Mouse (Mus musculus) ES-E14 (cell line): Measurements from ENCODE around the gene Pibf1.

Experiments
- CHD2 ChIP-seq: IDR thresholded peaks from 2 replicates; pipeline ENCODE4 v1.6.1; 2014; ENCODE audit warnings: mild to moderate bottlenecking, low read depth, low read length, inconsistent platforms
- HCFC1 ChIP-seq: IDR thresholded peaks from 2 replicates; pipeline ENCODE4 v1.6.1; 2012; ENCODE audit warnings: low read length, inconsistent platforms, borderline replicate concordance; ENCODE audit not compliant: insufficient read depth
- MAFK ChIP-seq: IDR thresholded peaks from 2 replicates; pipeline ENCODE4 v1.6.1; 2014; ENCODE audit warnings: mild to moderate bottlenecking, low read depth, low read length, inconsistent platforms; ENCODE audit not compliant: insufficient read depth
- ZC3H11A ChIP-seq: IDR thresholded peaks from 2 replicates; pipeline ENCODE4 v1.6.1; 2012; ENCODE audit warnings: low read depth, mild to moderate bottlenecking, inconsistent platforms, low read length, borderline replicate concordance
- ZNF384 ChIP-seq: IDR thresholded peaks from 2 replicates; pipeline ENCODE4 v1.6.1; 2012; ENCODE audit warnings: low read depth, low read length, inconsistent platforms

DNA sequence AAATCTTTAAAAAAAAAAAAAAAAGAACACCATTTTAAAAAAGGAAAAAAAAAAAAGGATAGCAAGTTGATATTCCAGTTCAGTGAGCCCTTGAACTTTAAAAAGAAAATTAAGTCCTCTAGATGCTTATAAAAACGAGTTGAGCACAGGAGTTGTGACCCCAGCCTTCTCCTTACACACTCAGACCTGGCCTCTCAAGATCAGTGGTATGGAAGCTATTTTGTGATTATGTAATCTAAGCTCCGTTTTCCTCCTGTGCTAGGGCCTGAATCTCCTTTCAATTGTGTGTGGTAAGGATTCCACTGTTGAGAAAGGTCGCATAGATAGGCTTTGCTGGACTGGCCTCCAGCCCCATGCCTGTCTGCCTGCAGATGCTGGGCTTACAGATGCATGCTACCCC, 145.3 kb downstream of the Pibf1 start:
- TF ChIP-seq HCFC1, result no peak
- no peak for TF ChIP-seq ZNF384
- TF ChIP-seq ZC3H11A, result no peak
- no peak for TF ChIP-seq CHD2
- no peak for TF ChIP-seq MAFK
